Mouse (Mus musculus): ENCODE results near the gene Dars2.
"Not testable (repeated sequence)": the region's sequence is repeated elsewhere in the genome, so short reads cannot be mapped to it uniquely, and the experiment has no call there.

Dars2 gene

DNA sequence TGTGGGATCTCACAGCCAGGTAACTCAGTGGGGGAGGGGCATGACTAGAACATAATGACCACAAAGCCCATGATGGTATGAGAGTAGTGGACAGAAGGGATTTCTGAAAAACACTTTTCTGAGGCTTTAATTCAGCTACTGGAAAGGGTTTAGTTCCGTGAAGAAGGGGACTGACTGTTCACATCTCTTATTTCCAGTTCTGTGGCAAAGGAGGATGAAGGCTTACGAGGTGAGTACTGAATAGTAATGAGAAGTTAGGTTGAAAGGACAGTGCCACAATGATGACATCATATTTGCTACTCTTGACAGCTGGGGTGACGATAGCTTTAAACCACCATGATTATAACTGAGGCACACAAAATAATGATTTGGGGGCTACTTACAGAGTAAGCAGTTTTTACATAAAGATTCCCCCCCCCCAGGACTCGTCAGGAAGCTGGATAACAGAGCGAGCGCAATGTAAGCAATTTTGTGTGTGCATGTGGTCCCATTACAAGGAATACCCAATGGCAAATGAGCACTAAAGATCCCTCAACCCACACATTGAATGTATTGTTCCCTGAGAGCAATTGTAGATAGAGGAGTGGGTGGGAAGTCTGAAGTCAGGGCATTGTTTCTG, 34.6 kb downstream of the Dars2 start:
- in situ Hi-C loops (cut with MboI, MseI): no loop called here

DNA sequence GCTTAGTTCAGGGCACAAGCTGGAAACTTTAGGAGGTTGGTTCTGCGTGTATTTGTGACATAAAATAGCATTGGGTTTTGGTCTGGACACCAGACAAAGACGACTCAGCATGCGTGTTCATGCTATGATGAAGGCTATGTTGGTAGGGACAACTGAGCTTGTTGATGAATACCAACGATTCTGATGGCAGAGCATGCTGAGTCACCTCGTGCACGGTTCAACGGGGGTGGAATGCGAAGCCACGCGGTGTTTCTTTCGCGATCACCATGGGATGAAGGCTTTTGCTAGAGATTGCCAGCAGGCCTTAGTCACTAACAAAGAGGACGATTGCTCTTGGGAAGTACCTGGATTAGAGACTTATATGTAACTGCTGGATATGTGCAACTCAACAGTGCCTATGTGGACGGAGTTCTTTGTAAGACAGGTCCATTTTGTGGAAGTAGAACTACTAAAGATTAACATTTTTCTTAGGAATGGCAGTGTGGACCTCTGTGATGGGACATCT, 35.1 kb downstream of the Dars2 start:
- in situ Hi-C loops (cut with MboI, MseI): no loop called here

DNA sequence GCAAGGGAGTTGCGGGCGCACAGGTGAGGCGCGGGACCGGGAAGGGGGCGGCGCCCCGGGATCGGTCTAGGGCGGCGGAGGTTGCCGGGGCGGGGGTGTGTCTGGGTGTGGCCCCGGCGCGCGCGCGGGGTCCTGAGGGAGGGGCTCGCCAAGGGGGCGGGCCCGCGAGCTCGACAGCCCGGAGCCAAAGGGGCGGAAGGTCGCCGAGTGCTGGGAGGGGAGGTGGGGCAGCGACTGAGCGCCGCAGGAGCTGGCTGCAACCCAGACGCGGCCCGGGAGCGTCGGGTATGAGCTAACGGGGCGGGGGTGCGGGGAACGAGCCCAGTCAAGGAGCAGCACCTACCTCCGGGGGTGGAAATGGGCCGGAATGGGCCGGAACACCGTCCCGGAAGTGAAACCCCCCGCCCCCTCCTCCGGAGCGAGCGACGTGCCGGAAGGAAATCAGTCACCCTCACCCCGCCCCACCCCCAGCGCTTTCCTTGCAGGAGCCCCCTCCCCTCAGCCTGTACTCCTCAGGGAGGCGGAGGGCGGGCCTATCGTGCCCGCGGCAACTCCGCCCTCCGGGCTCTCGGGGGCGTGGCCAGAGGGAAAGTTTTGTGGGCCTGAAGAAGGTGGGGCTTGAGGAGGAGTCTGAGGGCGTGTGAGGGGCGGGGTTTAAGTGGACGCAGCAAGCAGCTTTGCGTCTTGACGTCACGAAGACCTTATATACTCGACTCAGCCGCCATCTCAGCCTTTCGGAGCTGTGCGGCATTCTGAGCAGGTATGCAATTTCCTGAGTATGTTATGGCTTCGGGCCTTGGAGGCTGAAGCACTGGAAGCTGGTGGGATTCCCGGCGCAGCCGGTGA, 35.8 kb downstream of the Dars2 start, which contains the start of gene Zbtb37:
Gene Zbtb37 (minus strand): TSS at position 415 of the 846 bp plus-strand sequence.
- in situ Hi-C loops (cut with MboI, MseI): no loop called here

DNA sequence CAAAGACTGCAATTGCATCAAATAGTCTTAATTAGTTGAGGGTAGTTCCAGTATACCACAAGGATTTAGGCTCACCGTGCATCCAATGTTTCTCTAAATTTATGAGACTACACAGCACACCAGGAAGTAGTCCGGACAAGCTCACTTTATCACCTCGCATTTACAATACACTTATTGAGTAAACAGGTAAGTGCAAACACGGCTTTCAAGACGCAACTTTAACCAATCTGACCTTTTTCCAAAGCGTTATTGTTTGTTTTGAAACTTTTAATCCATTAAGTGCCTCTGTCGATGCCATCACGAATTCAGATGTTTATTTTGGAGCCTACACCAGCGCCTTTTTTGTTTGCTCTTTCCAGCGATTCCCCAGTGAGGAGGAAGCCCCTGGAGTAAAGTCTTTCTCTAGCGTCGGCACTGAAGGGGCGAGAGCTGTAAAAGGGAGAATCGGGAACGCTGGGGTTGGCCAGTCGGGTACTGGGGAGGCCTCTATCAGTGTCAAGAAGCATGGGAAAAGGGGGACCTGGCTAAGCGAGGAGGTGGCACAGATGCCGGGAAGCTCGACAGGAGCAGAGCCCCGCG, 36.5 kb downstream of the Dars2 start:
- in situ Hi-C loops (cut with MboI, MseI): no loop called here

DNA sequence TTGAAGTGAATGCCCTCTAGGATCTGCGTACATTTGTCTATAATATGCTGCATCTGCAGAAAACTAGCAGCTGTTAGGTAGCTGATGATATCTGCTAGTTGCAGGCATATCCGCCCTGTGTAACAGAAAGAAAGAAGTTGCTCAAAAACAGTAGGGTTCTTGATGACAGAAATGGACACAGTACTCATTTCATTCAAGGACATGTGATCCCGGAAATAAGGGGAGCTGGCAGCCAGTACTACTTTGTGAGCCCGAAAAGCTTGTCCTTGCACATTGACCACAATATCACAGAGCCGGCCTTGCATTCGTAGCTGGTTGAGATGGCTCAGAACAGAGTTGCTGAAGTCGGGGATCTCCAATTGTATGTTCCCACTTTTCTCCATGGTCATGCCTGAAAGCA, 38.1 kb downstream of the Dars2 start:
- in situ Hi-C loops (cut with MboI, MseI): no loop called here

DNA sequence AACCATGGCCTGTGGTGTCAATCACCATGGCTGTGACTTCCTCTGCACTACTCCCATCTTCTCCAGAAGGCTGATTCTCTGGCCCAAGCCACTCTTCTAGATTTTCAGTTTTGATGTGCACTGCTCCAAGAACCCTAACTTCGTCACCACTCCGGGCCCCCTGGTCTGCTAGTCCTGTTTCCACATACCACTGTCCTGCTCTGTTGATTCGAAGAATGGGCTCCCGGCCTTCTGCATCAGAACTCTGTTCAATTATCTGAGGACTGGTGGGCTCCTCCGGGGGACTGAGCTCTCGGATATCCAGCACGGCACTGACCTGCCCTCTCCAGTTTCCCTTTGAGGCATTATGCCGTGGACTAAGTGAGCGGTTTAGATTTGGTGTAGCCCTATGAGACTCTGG, 38.6 kb downstream of the Dars2 start:
- in situ Hi-C loops (cut with MboI, MseI): no loop called here

DNA sequence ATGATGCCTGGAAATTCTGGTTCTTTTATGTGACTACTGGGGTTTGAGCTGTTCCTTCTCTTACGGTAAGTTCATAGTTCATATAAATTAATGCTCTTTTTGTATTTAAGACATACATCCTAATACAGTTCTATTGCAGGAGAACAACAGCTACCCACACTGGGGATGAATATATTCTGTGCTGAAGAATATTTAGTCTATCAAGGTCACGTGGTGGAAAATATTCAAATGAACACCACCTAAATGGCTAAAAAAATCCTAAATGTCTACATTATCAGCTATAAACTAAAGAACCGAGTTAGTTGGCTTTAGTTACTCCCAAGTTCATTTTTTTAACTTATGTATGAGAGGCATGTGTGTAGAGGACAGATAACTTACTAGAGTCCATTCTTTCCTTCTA, 40.4 kb downstream of the Dars2 start:
- in situ Hi-C loops (cut with MboI, MseI): no loop called here

DNA sequence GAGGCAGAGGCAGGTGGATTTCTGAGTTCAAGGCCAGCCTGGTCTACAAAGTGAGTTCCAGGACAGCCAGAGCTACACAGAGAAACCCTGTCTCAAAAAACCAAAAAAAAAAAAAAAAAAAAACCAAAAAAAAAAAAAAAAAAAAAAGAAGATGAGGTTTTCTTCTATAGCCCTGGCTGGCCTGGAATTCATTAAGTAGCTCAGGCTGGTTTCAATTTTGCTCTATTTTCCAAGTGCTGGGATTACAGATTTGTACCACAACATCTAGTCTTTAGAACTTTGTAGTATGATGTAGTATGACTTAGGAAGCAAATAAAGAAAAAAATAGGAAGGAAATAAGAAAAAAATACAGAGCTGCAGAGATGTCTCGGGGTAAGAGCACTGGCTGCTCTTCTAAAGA, 42.0 kb downstream of the Dars2 start:
- in situ Hi-C loops (cut with MboI, MseI): not testable (repeated sequence)

DNA sequence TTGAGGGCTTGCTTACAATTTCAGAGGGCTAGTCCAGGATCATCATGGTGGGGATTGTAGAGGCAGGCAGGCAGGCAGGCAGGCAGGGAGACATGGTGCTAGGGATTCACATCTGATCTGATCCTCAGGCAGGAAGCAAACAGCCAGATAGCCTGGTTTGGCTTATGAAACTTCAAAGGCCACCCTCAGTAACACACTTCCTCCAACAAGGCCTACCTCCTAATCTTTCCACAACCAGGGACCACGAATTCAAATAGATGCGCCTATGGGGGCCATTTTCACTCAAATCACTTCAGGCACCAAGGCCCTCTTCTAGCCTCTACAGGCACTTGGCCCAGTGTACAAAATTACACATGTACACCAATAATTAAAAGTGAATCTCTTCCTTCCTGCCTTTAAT, 43.3 kb downstream of the Dars2 start:
- in situ Hi-C loops (cut with MboI, MseI): no loop called here

DNA sequence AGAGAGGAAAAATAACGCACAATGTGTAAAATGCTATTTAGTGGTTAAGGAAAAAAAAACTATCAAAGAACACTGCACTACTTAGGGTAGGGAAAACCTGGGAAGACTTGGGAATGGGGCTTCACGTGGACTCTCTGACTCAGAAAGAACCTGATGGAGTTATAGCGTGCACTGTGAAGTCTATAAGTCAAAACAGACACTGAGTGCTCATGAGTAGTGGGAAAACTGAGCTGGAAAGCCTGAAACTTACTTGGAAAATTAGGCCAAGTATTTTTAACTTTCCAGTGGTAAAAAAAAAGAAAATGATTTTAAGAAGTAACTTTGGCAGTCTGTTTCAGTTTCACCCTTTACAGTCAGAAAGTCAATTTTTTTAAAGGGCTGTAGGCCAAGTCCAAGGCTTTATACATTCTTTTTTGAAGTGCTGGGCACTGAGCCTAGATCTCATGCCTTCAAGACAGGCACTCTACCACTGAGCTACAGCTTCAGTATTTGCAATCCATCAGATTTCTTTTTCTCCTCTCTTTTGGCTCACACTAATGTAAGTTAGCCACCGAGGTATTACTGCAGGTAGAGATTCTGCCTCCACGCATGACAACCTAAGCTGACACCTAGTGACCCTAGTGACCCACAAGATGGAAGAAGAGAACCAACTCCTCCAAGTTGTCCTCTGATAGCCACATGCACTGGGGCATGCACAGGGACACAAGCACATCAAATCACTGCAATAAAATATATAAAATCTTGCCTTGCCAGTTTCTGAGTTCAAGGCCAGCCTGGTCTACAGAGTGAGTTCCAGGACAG, 44.8 kb downstream of the Dars2 start:
- in situ Hi-C loops (cut with MboI, MseI): no loop called here

DNA sequence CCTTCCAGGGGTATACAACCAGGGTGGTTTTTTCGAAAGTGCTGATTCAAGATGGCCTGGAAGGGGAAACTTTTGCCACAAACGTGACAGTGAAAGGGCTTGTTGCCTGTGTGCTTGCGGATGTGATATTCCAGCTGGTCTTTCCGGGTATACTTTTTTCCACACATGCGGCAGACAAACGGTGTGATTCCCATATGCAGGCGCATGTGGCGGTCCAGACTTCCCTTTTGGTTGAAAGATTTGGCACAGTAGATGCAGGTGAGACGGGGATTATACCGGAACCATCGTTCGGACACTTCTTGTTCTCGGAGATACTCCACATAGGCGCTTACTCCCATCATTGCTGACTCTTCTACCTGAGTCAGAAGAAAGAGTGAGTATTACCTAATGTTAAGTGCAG, 50.4 kb downstream of the Dars2 start:
- in situ Hi-C loops (cut with MboI, MseI): no loop called here

DNA sequence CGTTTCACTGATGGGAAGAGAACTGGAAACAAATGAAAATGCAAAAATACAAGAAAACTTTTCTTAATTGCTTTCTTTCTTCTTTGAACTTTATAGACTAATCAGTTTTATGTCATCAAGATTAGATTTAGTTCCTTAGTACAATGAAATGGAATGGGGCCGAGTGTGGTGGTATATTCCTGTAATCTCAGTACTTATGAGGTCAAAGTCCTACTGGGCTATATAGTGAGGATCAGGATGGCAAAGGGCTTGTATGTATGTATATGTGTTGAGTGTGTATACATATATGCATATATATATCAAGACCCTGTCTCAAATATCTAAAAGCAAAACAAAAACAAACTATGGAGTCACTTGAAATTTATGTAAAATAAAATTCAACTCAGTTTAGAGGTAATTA, 54.1 kb downstream of the Dars2 start:
- in situ Hi-C loops (cut with MboI, MseI): no loop called here

DNA sequence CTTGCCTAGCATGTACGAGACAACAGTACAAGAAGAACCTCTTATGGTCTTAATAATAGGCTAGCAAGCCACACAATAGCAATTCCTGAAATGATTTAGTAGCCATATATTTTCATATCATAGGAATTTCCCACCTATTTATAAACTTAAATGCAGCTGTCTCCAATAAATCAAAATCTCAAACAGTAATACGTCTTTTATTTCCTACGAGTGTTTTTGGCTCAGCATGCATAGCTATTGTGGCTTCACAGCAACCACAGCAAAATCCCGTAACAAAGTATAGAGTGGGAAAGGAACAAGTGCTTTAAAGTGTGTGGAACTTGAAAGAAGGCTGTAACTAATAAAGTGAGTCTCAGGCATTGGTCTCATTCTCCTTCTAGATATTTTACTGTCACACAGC, 60.0 kb downstream of the Dars2 start:
- in situ Hi-C loops (cut with MboI, MseI): no loop called here

DNA sequence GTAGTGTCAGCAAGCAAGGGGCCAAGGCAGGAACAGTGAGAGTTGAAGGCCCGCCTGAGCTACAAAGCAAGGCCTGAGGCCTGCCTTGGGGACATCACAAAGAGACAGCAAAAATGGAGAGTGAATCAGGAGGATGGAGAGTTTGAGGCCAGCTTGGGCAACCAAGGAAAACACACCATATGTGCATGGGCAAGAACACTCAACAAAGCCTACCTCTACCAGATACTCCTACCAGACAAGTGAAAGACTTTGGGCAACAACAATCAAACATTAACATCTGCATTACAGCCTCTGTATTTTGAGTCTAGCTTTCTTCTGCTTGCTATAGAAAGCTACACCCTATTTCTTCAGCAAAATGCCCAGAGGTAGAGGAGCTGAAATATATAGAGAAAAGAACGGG, 62.4 kb downstream of the Dars2 start:
- in situ Hi-C loops (cut with MboI, MseI): no loop called here

DNA sequence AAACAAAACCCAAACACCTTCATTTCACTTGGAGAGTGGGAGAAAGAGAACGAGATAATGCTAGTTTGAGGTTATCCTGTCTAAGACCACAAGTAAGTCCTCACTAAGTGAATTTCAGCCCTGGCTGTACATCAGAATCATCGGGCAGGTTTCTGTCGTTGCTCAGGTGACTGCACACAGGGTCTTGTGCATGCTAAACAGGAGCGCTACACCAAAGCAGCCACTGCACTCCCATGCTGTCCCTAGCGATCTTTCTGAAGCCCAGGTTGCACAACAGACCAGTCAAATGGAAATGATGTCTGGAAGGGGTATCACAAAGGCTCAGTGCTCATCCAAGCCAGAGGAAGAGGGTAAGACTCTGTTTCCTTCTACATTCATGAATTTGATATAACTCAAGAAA, 64.0 kb downstream of the Dars2 start:
- in situ Hi-C loops (cut with MboI, MseI): no loop called here

DNA sequence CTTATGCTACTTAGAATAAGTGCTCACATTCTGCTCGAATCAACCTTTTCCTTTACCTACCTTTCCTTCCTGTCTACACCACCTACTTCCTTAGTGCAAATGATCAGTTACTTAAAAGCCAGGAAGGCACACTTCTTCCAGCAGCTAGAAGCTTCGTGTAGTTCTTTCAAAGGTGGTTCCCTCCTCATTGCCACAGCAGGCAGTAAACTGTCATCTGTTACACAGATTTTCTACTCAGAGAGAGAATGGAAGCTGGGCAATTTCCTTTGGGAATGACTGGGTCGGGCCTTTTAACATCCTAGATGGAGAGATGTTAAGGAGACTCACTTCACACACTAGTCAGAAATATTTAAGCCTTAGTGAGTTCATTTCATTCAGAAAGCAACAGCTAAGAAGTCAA, 64.9 kb downstream of the Dars2 start:
- in situ Hi-C loops (cut with MboI, MseI): no loop called here

DNA sequence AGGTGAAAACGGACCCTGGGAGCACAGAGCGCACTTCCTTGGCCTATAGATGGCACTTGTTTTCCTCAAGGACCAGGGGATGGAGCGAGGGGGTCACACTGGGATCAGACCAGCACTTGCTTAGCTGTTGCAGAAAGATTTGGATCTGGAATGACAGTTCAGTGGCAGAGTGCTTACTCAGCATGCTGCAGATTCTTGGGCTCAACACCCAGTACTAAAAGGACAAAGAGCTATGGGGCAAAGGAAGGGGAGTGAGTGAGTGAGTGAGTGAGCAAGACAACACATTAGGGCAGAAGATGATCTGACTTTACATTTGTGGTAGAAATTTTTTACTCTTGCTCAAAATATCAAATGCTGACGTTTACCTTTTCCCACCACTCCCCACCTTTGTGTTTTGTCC, 65.5 kb downstream of the Dars2 start:
- in situ Hi-C loops (cut with MboI, MseI): no loop called here

DNA sequence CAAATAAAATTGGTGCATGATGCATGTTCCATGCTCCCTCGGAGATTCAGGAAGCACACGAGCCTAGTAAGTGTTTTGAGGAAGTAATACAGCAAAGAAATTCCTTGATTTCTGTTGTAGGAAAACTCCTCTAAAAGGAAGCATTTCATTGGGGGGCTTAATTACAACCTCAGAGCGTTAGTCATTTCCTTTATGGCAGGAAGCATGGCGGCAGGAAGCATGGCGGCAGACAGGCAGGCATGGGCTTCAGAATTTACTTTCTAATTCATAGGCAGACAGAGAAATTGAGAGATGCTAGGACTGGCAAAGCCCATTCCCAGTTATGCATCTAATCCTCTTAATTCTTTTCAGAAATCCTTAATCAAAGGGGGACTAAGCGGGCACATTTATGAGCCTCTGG, 76.6 kb downstream of the Dars2 start:
- in situ Hi-C loops (cut with MboI, MseI): no loop called here

All from regulatory T cell (primary cell).